Mouse (Mus musculus): Measurements from ENCODE around the gene Zfp365.

Zfp365 gene

GRCm38 (mm10) chr10:67841596-67841995 is 70.9 kb downstream of the Zfp365 start:
- DNase-seq (ENCODE audit: low read depth) = no peak

GRCm38 (mm10) chr10:67840735-67841134 is 71.7 kb downstream of the Zfp365 start:
- DNase-seq (ENCODE audit: low read depth) = no peak

- DNase-seq (ENCODE audit: low read depth) = peak; percentile 82
Observed at GRCm38 (mm10) chr10:67839156-67839555, 73.3 kb downstream of the Zfp365 start.

- DNase-seq (ENCODE audit: low read depth) = peak; percentile 76
Observed at GRCm38 (mm10) chr10:67836426-67836825, 76.0 kb downstream of the Zfp365 start.

Data from NIH3T3 (cell line).